Mouse (Mus musculus): ENCODE data around the gene Atad1. TPM values are rescaled to one million over a fixed set of nuclear protein-coding genes. Genes with fewer than 3 reads are reported as not detected.

Atad1 gene
- polyA plus RNA-seq, 1 experiment from 2014 or later: 79.7 TPM

DNA sequence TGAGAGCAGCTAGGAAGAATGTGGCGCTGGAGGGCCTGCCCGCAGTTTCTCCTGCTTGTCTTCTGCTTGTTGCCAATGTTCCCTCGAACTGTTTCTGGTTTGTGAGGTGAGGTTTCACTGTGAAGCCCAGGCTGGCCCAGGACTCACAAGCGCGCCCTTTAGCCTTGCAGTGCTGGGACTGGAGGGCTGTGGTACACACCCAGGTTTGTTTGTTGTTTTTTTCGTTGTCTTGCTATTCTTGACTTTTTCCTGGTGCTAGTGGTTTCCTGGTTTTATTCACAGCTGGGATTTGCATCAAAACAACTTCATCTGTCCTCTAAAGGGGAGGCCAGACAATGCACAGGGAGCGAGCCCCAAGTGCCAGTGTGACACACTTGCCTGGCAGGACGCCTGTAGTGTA lies 104.7 kb downstream of the Atad1 start:
- H3K4me3 ChIP-seq (ENCODE audit: low read depth, low read length): no peak overlapping the region
- no peaks in the 10 kb centered on the region for H3K27me3 ChIP-seq (replicated peaks; ENCODE audit: control insufficient read depth, insufficient read depth, low read length)
- no peaks in the 10 kb centered on the region for H3K36me3 ChIP-seq (ENCODE audit: control insufficient read depth, insufficient read depth, low read length)
- no peaks in the 10 kb centered on the region for H3K4me1 ChIP-seq (replicated peaks; ENCODE audit: control insufficient read depth, insufficient read depth, low read length)
- ATAC-seq (replicated peaks; ENCODE audit: low FRiP score, low TSS enrichment, low read depth) (no peak), DNase-seq (ENCODE audit: low spot score) (no peak)
- H3K9me3 ChIP-seq (ENCODE audit: control insufficient read depth, low read length): no peaks in the 10 kb centered on the region
- H3K9ac ChIP-seq (ENCODE audit: low read length): no peak overlapping the region
- H3K27ac ChIP-seq (ENCODE audit: low read depth): no peak overlapping the region
- 81% methylated on average over 8 of the region's 8 CpGs for WGBS
- no peak overlapping the region for H3K4me2 ChIP-seq (ENCODE audit: low read length)

DNA sequence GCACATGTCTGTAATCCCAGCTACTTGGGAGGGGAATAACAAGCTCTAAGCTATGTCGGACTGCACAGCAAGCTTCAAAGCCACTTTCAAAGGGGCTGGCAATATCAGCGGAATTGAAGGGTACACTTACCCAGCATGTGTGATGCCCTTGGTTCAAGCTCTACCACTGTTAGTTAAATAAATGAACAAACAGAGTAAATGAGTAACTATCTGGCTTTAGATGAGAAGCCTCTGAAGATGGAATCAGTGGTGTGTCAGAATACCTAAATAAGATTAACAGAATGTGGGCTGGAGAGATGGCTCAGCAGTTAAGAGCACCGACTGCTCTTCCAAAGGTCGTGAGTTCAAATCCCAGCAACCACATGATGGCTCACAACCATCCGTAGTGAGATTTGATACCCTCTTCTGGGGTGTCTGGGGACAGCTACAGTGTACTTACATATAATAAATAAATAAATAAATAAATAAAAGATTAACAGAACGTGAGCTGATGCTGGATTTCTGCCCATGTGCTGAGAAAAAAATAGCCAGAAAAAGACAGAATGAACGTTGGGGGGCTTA lies 110.9 kb downstream of the Atad1 start:
- Histone ChIP-seq H3K9me3 (ENCODE audit: control insufficient read depth, low read length) (no peaks in the 10 kb centered on the region), H3K36me3 (ENCODE audit: control insufficient read depth, insufficient read depth, low read length) (no peaks in the 10 kb centered on the region), H3K4me1 (replicated peaks; ENCODE audit: control insufficient read depth, insufficient read depth, low read length) (no peaks in the 10 kb centered on the region), H3K9ac (ENCODE audit: low read length) (no peak overlapping the region), H3K4me3 (ENCODE audit: low read depth, low read length) (no peak overlapping the region), H3K27me3 (replicated peaks; ENCODE audit: control insufficient read depth, insufficient read depth, low read length) (no peaks in the 10 kb centered on the region), H3K27ac (ENCODE audit: low read depth) (no peak overlapping the region), H3K4me2 (ENCODE audit: low read length) (no peak overlapping the region)
- DNase-seq (ENCODE audit: low spot score) (no peak), ATAC-seq (replicated peaks; ENCODE audit: low FRiP score, low TSS enrichment, low read depth) (no peak)
- 82% methylated on average over 7 of the region's 7 CpGs for WGBS

DNA sequence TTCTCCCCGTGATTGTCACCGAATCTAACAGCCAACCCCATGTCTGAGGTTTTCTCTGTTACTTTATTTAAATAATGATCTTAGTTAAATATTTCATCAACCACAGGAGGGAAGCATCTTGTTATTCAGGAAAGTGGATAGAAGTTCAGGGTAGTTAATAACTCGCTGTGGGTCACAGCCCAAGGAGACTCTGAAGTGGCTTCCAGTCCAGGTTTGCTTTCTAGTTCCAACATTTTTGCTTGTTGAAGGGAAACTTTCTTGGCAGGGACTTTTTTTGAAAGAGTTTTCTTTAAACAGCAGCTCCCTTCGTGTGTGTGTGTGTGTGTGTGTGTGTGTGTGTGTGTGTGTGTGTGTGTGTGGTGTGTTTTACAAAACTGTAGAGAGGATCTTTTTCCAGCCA lies 112.0 kb downstream of the Atad1 start:
- no peak overlapping the region for H3K4me3 ChIP-seq (ENCODE audit: low read depth, low read length)
- DNase-seq (ENCODE audit: low spot score): no peak
- no peak overlapping the region for H3K9ac ChIP-seq (ENCODE audit: low read length)
- no peak overlapping the region for H3K27ac ChIP-seq (ENCODE audit: low read depth)
- H3K36me3 ChIP-seq (ENCODE audit: control insufficient read depth, insufficient read depth, low read length): no peaks in the 10 kb centered on the region
- no peak overlapping the region for H3K4me2 ChIP-seq (ENCODE audit: low read length)
- 78% methylated on average over 4 of the region's 4 CpGs for WGBS
- no peak for ATAC-seq (replicated peaks; ENCODE audit: low FRiP score, low TSS enrichment, low read depth)
- H3K27me3 ChIP-seq (replicated peaks; ENCODE audit: control insufficient read depth, insufficient read depth, low read length): no peaks in the 10 kb centered on the region
- H3K4me1 ChIP-seq (replicated peaks; ENCODE audit: control insufficient read depth, insufficient read depth, low read length): no peaks in the 10 kb centered on the region
- H3K9me3 ChIP-seq (ENCODE audit: control insufficient read depth, low read length): no peaks in the 10 kb centered on the region

GRCm38 (mm10) chr19:32626768-32627331 lies 112.7 kb downstream of the Atad1 start:
- Histone ChIP-seq H3K4me2 (ENCODE audit: low read length) (no peak overlapping the region), H3K27ac (ENCODE audit: low read depth) (no peak overlapping the region), H3K9me3 (ENCODE audit: control insufficient read depth, low read length) (no peaks in the 10 kb centered on the region), H3K27me3 (replicated peaks; ENCODE audit: control insufficient read depth, insufficient read depth, low read length) (no peaks in the 10 kb centered on the region), H3K9ac (ENCODE audit: low read length) (no peak overlapping the region), H3K36me3 (ENCODE audit: control insufficient read depth, insufficient read depth, low read length) (no peaks in the 10 kb centered on the region), H3K4me3 (ENCODE audit: low read depth, low read length) (no peak overlapping the region), H3K4me1 (replicated peaks; ENCODE audit: control insufficient read depth, insufficient read depth, low read length) (no peaks in the 10 kb centered on the region)
- WGBS: 54% methylated on average over 13 of the region's 13 CpGs
- no peak for ATAC-seq (replicated peaks; ENCODE audit: low FRiP score, low TSS enrichment, low read depth)
- DNase-seq (ENCODE audit: low spot score): no peak

DNA sequence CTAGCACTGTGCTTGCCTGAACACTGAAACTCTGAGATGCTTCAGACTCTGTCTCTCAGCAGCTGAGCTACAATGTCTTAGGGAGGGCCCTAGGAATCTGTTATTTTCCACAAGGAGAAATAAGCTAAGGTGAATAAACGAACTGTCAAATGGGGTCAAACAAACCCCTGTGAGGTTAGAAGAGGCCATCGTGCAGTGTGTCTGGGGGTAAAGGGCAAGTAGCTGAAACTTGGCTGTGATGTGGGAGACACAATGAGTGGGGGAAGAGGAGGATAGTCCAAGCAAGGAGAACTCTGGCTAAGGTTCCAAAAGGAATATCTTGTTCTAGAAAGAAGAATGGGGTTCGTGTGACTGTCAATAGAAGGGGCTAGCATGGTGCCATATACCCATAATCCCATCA lies 117.4 kb downstream of the Atad1 start:
- H3K9me3 ChIP-seq (ENCODE audit: control insufficient read depth, low read length): no peaks in the 10 kb centered on the region
- H3K27ac ChIP-seq (ENCODE audit: low read depth): no peak overlapping the region
- no peak overlapping the region for H3K4me3 ChIP-seq (ENCODE audit: low read depth, low read length)
- no peak for ATAC-seq (replicated peaks; ENCODE audit: low FRiP score, low TSS enrichment, low read depth)
- no peaks in the 10 kb centered on the region for H3K4me1 ChIP-seq (replicated peaks; ENCODE audit: control insufficient read depth, insufficient read depth, low read length)
- no peaks in the 10 kb centered on the region for H3K27me3 ChIP-seq (replicated peaks; ENCODE audit: control insufficient read depth, insufficient read depth, low read length)
- WGBS: 49% methylated on average over 3 of the region's 3 CpGs
- H3K9ac ChIP-seq (ENCODE audit: low read length): no peak overlapping the region
- H3K36me3 ChIP-seq (ENCODE audit: control insufficient read depth, insufficient read depth, low read length): no peaks in the 10 kb centered on the region
- no peak overlapping the region for H3K4me2 ChIP-seq (ENCODE audit: low read length)
- DNase-seq (ENCODE audit: low spot score): no peak

Other genes starting within 250 kb of the Atad1 start
- 6.0 and 6.4 TPM in 2 replicates for gene Papss2, start 144.0 kb downstream of the Atad1 start, polyA plus RNA-seq (2014; fragmentation: Nextera tagmentation; extraction: Ambion mirVana)
- gene Pten, start 17.7 kb upstream of the Atad1 start, polyA plus RNA-seq (2014; fragmentation: Nextera tagmentation; extraction: Ambion mirVana): 14.6 and 16.0 TPM in 2 replicates